Comparison of ENCODE assay signal across 27 mouse cellular contexts in the genomic region with DNA sequence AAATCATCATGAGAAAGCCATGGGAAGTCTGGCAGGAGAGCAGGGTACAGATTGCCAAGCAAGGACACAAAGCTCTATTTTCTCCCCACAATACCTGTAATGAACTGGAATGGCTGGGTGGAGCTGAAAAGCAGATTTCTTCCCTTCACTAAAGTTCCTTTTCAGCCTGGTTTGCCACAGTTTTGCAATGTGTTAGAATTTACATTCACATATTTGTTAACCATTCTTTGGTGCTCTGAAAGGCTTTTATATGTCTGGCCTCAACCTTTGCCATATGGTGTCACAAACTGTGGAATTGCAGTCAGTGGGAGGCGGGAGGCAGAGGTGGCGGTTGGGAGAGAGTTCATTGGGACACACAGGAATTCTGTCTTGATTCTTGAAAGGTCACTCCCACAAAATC.
DNase-seq lines count a peak whose midpoint lies in the region; ATAC-seq and TF ChIP-seq lines count a peak whose summit lies in the region.
"Had no signal": no experiment of that assay in that cellular context is flagged by ENCODE, and none has a peak within 500 bp of the region (broad histone marks: within the 10 kb centered on the region; RNA-seq: fewer than 3 reads in every experiment).

No protein-coding gene starts in this region.

- no peak overlapping the region for H3K9ac ChIP-seq in hindbrain, postnatal 0 days (replicated peaks; ENCODE audit: low read length)
- no peak overlapping the region for H3K9ac ChIP-seq in neural tube, embryonic 12.5 days
- no peak overlapping the region for H3K9ac ChIP-seq in forebrain, embryonic 14.5 days (ENCODE audit: low read length)
- H3K9ac ChIP-seq: embryonic facial prominence, embryonic 13.5 days; heart, embryonic 15.5 days; liver, embryonic 14.5 days; stomach, embryonic 15.5 days had no signal

- no peaks in the 10 kb centered on the region for H3K9me3 ChIP-seq in hindbrain, embryonic 10.5 days
- no peaks in the 10 kb centered on the region for H3K9me3 ChIP-seq in hindbrain, postnatal 0 days (ENCODE audit: low read length)
- H3K9me3 ChIP-seq in neural tube, embryonic 12.5 days, result no peaks in the 10 kb centered on the region
- H3K9me3 ChIP-seq in forebrain, embryonic 14.5 days (replicated peaks; ENCODE audit: control insufficient read depth, low read length), result no peaks in the 10 kb centered on the region
- no peaks in the 10 kb centered on the region for H3K9me3 ChIP-seq in midbrain, embryonic 10.5 days (replicated peaks)
- H3K9me3 ChIP-seq: embryonic facial prominence, embryonic 13.5 days; heart, embryonic 10.5 days; heart, embryonic 15.5 days; stomach, embryonic 15.5 days had no signal

- no peak overlapping the region for H3K4me3 ChIP-seq in hindbrain, embryonic 10.5 days
- no peak overlapping the region for H3K4me3 ChIP-seq in hindbrain, postnatal 0 days (ENCODE audit: low read length)
- H3K4me3 ChIP-seq in neural tube, embryonic 12.5 days, result no peak overlapping the region
- no peak overlapping the region for H3K4me3 ChIP-seq in forebrain, embryonic 14.5 days (ENCODE audit: low read depth, low read length)
- no peak overlapping the region for H3K4me3 ChIP-seq in midbrain, embryonic 10.5 days
- H3K4me3 ChIP-seq: embryonic facial prominence, embryonic 13.5 days; heart, embryonic 10.5 days; heart, embryonic 15.5 days; myocyte; stomach, embryonic 15.5 days had no signal

- ATAC-seq in hindbrain, postnatal 0 days, result no peak
- peak; percentile 26; the same call in 1 of the 2 replicates for ATAC-seq in neural tube, embryonic 12.5 days (ENCODE audit: low FRiP score, low read depth)
- ATAC-seq in forebrain, embryonic 14.5 days, result peak; percentile 78
- ATAC-seq: intestine, postnatal 0 days had no signal

- H3K27me3 ChIP-seq in hindbrain, embryonic 10.5 days (ENCODE audit: insufficient read depth, poor library complexity, severe bottlenecking), result peaks cover 13% of the 10 kb centered on the region
- H3K27me3 ChIP-seq in hindbrain, postnatal 0 days (ENCODE audit: insufficient read depth, low read length), result no peaks in the 10 kb centered on the region
- no peaks in the 10 kb centered on the region for H3K27me3 ChIP-seq in neural tube, embryonic 12.5 days (replicated peaks)
- no peaks in the 10 kb centered on the region for H3K27me3 ChIP-seq in forebrain, embryonic 14.5 days (replicated peaks; ENCODE audit: control insufficient read depth, insufficient read depth, low read length)
- H3K27me3 ChIP-seq in midbrain, embryonic 10.5 days (ENCODE audit: low read depth, poor library complexity, severe bottlenecking), result peaks cover 39% of the 10 kb centered on the region
- H3K27me3 ChIP-seq: embryonic facial prominence, embryonic 13.5 days; heart, embryonic 15.5 days; stomach, embryonic 15.5 days had no signal

- peaks cover 64% of the 10 kb centered on the region for H3K4me1 ChIP-seq in hindbrain, embryonic 10.5 days (replicated peaks)
- no peaks in the 10 kb centered on the region for H3K4me1 ChIP-seq in hindbrain, postnatal 0 days (ENCODE audit: insufficient read depth, low read length)
- H3K4me1 ChIP-seq in neural tube, embryonic 12.5 days, result peaks cover 23% of the 10 kb centered on the region
- peaks cover 14% of the 10 kb centered on the region; the same call in 1 of the 2 replicates for H3K4me1 ChIP-seq in forebrain, embryonic 14.5 days (ENCODE audit: control insufficient read depth, insufficient read depth, low read length)
- H3K4me1 ChIP-seq in midbrain, embryonic 10.5 days, result peaks cover 42% of the 10 kb centered on the region
- H3K4me1 ChIP-seq: embryonic facial prominence, embryonic 13.5 days; heart, embryonic 10.5 days; heart, embryonic 15.5 days; stomach, embryonic 15.5 days had no signal

- TF ChIP-seq CTCF in hindbrain, postnatal 0 days (IDR thresholded peaks at IDR 0.05; ENCODE audit: low read depth), result no peak

- H3K27ac ChIP-seq in hindbrain, embryonic 10.5 days, result no peak overlapping the region
- H3K27ac ChIP-seq in hindbrain, postnatal 0 days, result no peak overlapping the region
- no peak overlapping the region for H3K27ac ChIP-seq in neural tube, embryonic 12.5 days
- H3K27ac ChIP-seq in forebrain, embryonic 14.5 days (ENCODE audit: low read depth, low read length), result no peak overlapping the region
- H3K27ac ChIP-seq in midbrain, embryonic 10.5 days (replicated peaks), result no peak overlapping the region
- H3K27ac ChIP-seq: embryonic facial prominence, embryonic 13.5 days; heart, embryonic 10.5 days; heart, embryonic 15.5 days; liver, embryonic 14.5 days; macrophage; stomach, embryonic 15.5 days had no signal

- H3K36me3 ChIP-seq in hindbrain, embryonic 10.5 days, result no peaks in the 10 kb centered on the region
- no peaks in the 10 kb centered on the region for H3K36me3 ChIP-seq in hindbrain, postnatal 0 days (ENCODE audit: insufficient read depth, low read length)
- H3K36me3 ChIP-seq in neural tube, embryonic 12.5 days, result no peaks in the 10 kb centered on the region
- H3K36me3 ChIP-seq in forebrain, embryonic 14.5 days (ENCODE audit: control insufficient read depth, insufficient read depth, low read length), result no peaks in the 10 kb centered on the region
- H3K36me3 ChIP-seq in midbrain, embryonic 10.5 days, result no peaks in the 10 kb centered on the region
- H3K36me3 ChIP-seq: embryonic facial prominence, embryonic 13.5 days; heart, embryonic 10.5 days; heart, embryonic 15.5 days; stomach, embryonic 15.5 days had no signal

- 43% methylated on average over 2 of the region's 2 CpGs for WGBS in hindbrain, embryonic 10.5 days
- WGBS in hindbrain, postnatal 0 days, result 48% methylated on average over 2 of the region's 2 CpGs
- 22% methylated on average over 2 of the region's 2 CpGs for WGBS in neural tube, embryonic 12.5 days
- 15% methylated on average over 2 of the region's 2 CpGs for WGBS in forebrain, embryonic 14.5 days
- 44% methylated on average over 2 of the region's 2 CpGs for WGBS in midbrain, embryonic 10.5 days

- no peak overlapping the region for H3K4me2 ChIP-seq in hindbrain, postnatal 0 days (ENCODE audit: low read depth, low read length)
- no peak overlapping the region for H3K4me2 ChIP-seq in neural tube, embryonic 12.5 days (replicated peaks)
- H3K4me2 ChIP-seq in forebrain, embryonic 14.5 days (ENCODE audit: low read length), result no peak overlapping the region
- H3K4me2 ChIP-seq: embryonic facial prominence, embryonic 13.5 days; heart, embryonic 15.5 days; stomach, embryonic 15.5 days had no signal

- DNase-seq in hindbrain, embryonic 10.5 days (ENCODE audit: low spot score), result peak; percentile 47
- DNase-seq in hindbrain, postnatal 0 days (ENCODE audit: low spot score), result no peak
- DNase-seq in neural tube, embryonic 10.5 days (ENCODE audit: extremely low spot score, low spot score), result no peak
- peak; percentile 77 for DNase-seq in forebrain, embryonic 14.5 days (ENCODE audit: low spot score)
- DNase-seq in layer of hippocampus, adult 9-11 months, result no peak
- DNase-seq in urinary bladder, postnatal 4 days (ENCODE audit: low spot score in 2 of 2), result no peak
- DNase-seq in midbrain, embryonic 10.5 days (ENCODE audit: low spot score), result no peak
- DNase-seq: adrenal gland, postnatal 25 days; cerebellum, adult 2 months; cerebellum, postnatal 14 days; gastrocnemius, postnatal 25 days; heart, adult 11 months; kidney, adult 9 months; kidney, postnatal 14 days; liver; lung, adult 2 months; lung, postnatal 10 days; right cerebral cortex, postnatal 25 days had no signal

Comparison
In these comparisons a context has a peak if more than half of its experiments do, and no peak if none do; other contexts are left out.
1. DNase-seq: peak in hindbrain, embryonic 10.5 days (single experiment) and forebrain, embryonic 14.5 days (single experiment); none in hindbrain, postnatal 0 days (single experiment), neural tube, embryonic 10.5 days (single experiment), layer of hippocampus, adult 9-11 months (single experiment), urinary bladder, postnatal 4 days (0 of 2) and midbrain, embryonic 10.5 days (single experiment).